Mouse (Mus musculus) limb, embryonic 10.5 days (tissue): ENCODE measurements around the gene Zfp513. TPM values are rescaled to one million over a fixed set of nuclear protein-coding genes. Genes with fewer than 3 reads are reported as not detected.
"Not testable (repeated sequence)": the region's sequence is repeated elsewhere in the genome, so short reads cannot be mapped to it uniquely, and the experiment has no call there.

Experiments used
- DNase-seq: peaks from one replicate; pipeline ENCODE4 v3.0.0-alpha.2; 2017; ENCODE audit warnings: low spot score
- H3K27ac ChIP-seq: fragments of 300-500 bp; sonication (generic); 2 replicates; pipeline ENCODE4 v1.5.1; 2016; ENCODE audit warnings: mild to moderate bottlenecking
- H3K27me3 ChIP-seq: fragments of 300-500 bp; sonication (generic); 2 replicates; pipeline ENCODE4 v1.6.1; 2016; ENCODE audit warnings: low read depth, mild to moderate bottlenecking; ENCODE audit not compliant: poor library complexity, severe bottlenecking
- H3K36me3 ChIP-seq: fragments of 300-500 bp; sonication (generic); 2 replicates; pipeline ENCODE4 v1.6.1; 2016; ENCODE audit warnings: mild to moderate bottlenecking, moderate library complexity
- H3K4me1 ChIP-seq: fragments of 300-500 bp; sonication (generic); 2 replicates; pipeline ENCODE4 v1.6.1; 2016
- H3K4me3 ChIP-seq: fragments of 300-500 bp; sonication (generic); 2 replicates; pipeline ENCODE4 v1.5.1; 2016; ENCODE audit warnings: mild to moderate bottlenecking, moderate library complexity
- H3K9me3 ChIP-seq: fragments of 300-500 bp; sonication (generic); replicated peaks from 2 replicates; pipeline ENCODE4 v1.6.1; 2016; ENCODE audit warnings: mild to moderate bottlenecking
- WGBS: fragments of 180-500 bp; shearing (Covaris S2); methylation state at CpG from one replicate; pipeline ENCODE4 v1.1.7; 2016; 5-methylcytosine and 5-hydroxymethylcytosine counted together
- polyA plus RNA-seq: library from polyadenylated mRNA; unstranded; fragments of >200 nt; fragmentation: Nextera tagmentation; extraction: Ambion mirVana; gene quantifications from 2 replicates; pipeline ENCODE4 v1.2.1, GENCODE M21; 2016

Zfp513 gene
- polyA plus RNA-seq, 1 experiment from 2014 or later: 11.8 TPM

DNA sequence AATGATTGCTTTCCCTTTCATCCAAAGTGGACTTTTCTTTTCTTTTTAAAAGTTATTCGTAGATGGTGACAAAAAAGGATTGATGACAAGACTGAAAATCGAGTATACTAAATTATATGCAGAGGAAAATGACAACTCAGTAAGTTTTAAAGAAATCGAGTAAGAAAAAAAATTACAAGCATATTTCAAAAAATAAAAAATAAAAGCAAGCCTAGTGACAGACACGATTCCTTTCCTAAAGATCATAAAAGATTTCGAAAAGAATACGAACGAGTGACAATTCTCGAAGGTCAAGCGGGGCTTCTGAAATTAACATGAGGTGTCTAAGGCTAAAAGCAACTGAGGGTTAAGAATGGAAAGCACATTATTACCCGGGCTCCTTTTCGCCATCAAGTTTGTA is 17.4 kb upstream of the Zfp513 start:
- no peak for DNase-seq
- Histone ChIP-seq H3K4me1 (peaks cover 5% of the 10 kb centered on the region; the same call in 1 of the 2 replicates), H3K27me3 (no peaks in the 10 kb centered on the region), H3K4me3 (peak overlapping the region; percentile 98), H3K9me3 (no peaks in the 10 kb centered on the region), H3K27ac (peak overlapping the region; percentile 96), H3K36me3 (peaks cover 11% of the 10 kb centered on the region; the same call in 1 of the 2 replicates)
- 3% methylated on average over 11 of the region's 11 CpGs for WGBS

DNA sequence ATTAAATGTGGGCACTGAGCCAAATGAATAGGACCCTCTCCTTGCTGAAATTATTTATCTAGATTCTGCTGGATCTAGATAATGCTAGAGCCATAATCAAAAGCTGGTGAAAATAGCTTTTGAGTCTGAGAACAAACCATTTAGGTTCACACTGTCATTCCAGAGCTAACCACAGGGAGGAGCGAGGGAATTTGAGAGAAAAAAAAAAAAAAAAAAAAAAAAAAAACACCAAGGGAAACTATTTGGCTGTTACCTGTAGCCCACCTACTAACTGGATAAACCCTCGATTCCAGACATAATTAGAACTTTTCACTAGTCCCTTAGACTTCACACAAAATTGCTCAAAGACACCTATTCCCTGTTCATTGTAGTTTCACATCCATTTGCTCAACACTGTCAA is 17.0 kb upstream of the Zfp513 start:
- DNase-seq: no peak
- Histone ChIP-seq H3K4me3 (peak overlapping the region; percentile 98), H3K4me1 (peaks cover 5% of the 10 kb centered on the region; the same call in 1 of the 2 replicates), H3K36me3 (peaks cover 11% of the 10 kb centered on the region; the same call in 1 of the 2 replicates), H3K27me3 (no peaks in the 10 kb centered on the region), H3K9me3 (no peaks in the 10 kb centered on the region), H3K27ac (no peak overlapping the region)
- 5% methylated on average over 2 of the region's 2 CpGs for WGBS

DNA sequence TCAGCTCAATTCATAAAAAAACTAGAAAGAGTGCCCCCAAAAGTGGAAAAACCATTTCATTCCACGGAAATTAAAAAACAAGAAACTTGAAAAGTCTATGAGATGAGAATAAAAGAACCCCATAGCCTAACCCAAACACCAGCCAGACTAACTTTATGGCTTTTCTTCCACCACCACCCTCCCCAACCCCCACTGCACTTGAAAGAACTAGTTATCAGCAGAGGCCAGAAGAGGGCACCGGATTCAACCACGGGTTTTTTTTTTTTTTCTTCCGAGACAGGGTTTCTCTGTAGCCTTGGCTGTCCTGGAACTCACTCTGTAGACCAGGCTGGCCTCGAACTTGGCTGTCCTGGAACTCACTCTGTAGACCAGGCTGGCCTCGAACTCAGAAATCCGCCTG is 16.2 kb upstream of the Zfp513 start:
- Histone ChIP-seq H3K9me3 (no peaks in the 10 kb centered on the region), H3K27ac (no peak overlapping the region), H3K36me3 (peaks cover 11% of the 10 kb centered on the region; the same call in 1 of the 2 replicates), H3K27me3 (no peaks in the 10 kb centered on the region), H3K4me1 (peaks cover 5% of the 10 kb centered on the region; the same call in 1 of the 2 replicates), H3K4me3 (no peak overlapping the region)
- WGBS: 63% methylated on average over 7 of the region's 7 CpGs
- no peak for DNase-seq

DNA sequence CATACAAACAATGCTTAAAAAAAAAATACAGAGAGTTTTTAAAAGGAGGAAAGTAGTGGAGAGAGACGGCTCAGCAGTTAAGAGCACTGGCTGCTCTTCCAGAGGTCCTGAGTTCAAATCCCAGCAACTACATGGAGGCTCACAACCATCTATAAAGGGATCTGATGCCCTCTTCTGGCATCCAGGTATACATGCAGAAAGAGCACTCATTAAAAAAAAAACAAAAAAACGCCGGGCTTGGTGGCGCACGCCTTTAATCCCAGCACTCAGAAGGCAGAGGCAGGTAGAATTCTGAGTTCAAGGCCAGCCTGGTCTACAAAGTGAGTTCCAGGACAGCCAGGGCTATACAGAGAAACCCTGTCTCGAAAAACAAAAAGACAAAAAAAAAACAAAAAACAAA is 14.5 kb upstream of the Zfp513 start:
- H3K4me1 ChIP-seq, H3K27me3 ChIP-seq, H3K4me3 ChIP-seq, H3K9me3 ChIP-seq, H3K27ac ChIP-seq, DNase-seq: not testable (repeated sequence)
- peaks cover 11% of the 10 kb centered on the region; the same call in 1 of the 2 replicates for H3K36me3 ChIP-seq
- 88% methylated on average over 6 of the region's 6 CpGs for WGBS

DNA sequence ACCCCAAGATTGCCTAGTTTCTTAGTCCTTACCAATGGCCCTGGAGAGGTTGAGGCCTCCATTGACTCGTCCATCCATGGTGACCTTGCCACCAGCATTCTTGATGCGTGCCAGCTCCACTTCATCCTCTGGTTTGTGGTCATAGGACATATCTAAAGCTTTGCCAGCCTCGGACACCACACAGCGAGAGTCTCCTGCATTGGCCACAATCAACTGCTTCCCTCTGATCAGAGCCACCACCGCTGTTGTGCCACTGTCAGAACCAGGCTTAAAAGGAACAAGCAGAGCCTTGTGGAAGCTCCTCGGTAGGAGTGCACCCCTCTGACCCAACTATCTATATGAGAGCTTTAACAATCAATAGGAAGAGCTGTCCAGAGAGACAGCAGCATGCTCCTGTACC is 2.3 kb upstream of the Zfp513 start:
- peaks cover 81% of the 10 kb centered on the region for H3K36me3 ChIP-seq
- H3K9me3 ChIP-seq: peaks cover 4% of the 10 kb centered on the region; the same call in 1 of the 2 replicates
- 96% methylated on average over 6 of the region's 6 CpGs for WGBS

DNA sequence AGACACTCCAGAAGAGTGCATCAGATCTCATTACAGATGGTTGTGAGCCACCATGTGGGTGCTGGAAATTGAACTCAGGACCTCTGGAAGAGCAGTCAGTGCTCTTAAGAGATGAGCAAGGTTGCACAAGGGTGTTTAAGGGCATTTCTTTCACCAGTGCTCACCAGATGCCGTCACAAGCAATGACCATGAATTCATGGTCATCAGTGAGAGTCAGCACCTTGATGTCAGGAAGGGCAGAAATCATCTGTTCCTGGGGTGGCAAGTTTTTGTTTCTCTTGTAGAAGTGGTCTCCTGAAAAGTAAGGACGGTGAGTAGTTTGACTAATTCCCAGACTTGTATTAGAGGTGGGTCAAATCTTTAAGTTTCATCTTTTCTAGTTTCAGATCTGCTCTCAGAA is 1.8 kb upstream of the Zfp513 start:
- Histone ChIP-seq H3K4me3 (no peak overlapping the region), H3K36me3 (peaks cover 85% of the 10 kb centered on the region), H3K27ac (no peak overlapping the region), H3K27me3 (no peaks in the 10 kb centered on the region), H3K4me1 (peaks cover 21% of the 10 kb centered on the region), H3K9me3 (peaks cover 4% of the 10 kb centered on the region; the same call in 1 of the 2 replicates)
- WGBS: 87% methylated on average over 2 of the region's 2 CpGs
- no peak for DNase-seq

More for the DNA sequence above, 2.3 kb upstream of the Zfp513 start:
- no peaks in the 10 kb centered on the region for H3K27me3 ChIP-seq
- no peak overlapping the region for H3K27ac ChIP-seq
- peaks cover 21% of the 10 kb centered on the region for H3K4me1 ChIP-seq
- no peak overlapping the region for H3K4me3 ChIP-seq
- no peak for DNase-seq

DNA sequence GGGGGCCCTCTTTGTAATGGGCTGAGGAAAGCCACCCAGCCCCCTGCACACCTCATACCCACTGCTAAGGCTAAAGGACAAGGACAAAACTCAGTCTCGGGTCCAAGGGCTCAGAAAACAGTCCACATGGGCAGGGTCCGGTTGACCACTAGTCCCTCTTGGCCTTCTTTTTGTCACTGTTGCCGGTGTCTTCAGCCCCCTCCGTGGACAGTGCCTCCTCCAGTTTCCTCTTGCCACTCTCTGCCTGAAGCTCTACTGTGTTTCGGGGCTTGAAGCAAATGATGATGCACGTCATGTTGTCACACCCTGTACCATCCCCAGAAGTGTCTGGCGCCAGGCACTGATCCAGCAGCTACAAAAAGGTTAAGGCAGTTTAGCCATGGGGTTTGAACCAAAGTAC is 830 bp upstream of the Zfp513 start:
- H3K9me3 ChIP-seq: peaks cover 4% of the 10 kb centered on the region; the same call in 1 of the 2 replicates
- peak overlapping the region; percentile 87 for H3K4me3 ChIP-seq
- WGBS: 85% methylated on average over 7 of the region's 7 CpGs
- DNase-seq: no peak
- peaks cover 85% of the 10 kb centered on the region for H3K36me3 ChIP-seq
- no peaks in the 10 kb centered on the region for H3K27me3 ChIP-seq
- peak overlapping the region; percentile 95 for H3K27ac ChIP-seq
- H3K4me1 ChIP-seq: peaks cover 21% of the 10 kb centered on the region

DNA sequence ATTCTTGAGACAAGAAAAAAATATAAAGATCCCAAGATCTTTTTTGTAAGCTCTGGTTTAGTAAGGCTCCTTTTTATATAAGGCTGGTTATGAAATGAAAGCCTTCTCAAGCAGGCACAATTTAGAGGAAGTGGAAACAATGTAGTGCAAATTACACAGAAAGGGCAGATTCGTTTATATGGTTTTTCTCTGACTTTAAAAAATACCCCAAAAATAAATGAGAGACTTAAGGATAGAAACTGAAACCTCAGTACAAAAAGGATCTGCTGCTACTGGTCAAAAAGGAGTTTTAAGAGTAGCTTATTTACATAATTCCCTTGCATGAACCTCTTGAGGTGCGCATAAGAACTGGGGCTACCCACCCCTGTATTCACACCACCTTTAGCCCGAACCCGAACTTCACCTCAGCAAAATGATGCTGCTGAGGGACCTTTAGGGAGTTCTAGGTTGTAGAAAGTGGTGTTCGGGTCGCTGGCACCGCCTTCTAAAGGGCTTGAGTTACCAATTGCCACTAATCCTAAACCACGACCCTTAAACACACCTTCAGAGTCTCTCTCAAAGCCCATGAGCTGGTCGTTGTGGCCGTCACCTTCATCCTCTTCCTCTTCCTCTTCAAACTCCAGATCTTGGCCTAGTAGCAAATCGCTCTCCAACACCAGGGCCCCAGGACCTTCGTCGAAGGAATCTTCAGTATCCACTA is 911 bp downstream of the Zfp513 start:
- WGBS: 23% methylated on average over 13 of the region's 13 CpGs
- H3K27ac ChIP-seq: peak overlapping the region; percentile 95
- H3K36me3 ChIP-seq: peaks cover 87% of the 10 kb centered on the region
- H3K9me3 ChIP-seq: peaks cover 4% of the 10 kb centered on the region; the same call in 1 of the 2 replicates
- H3K4me1 ChIP-seq: peaks cover 21% of the 10 kb centered on the region
- DNase-seq: no peak
- H3K27me3 ChIP-seq: no peaks in the 10 kb centered on the region
- H3K4me3 ChIP-seq: peak overlapping the region; percentile 87

DNA sequence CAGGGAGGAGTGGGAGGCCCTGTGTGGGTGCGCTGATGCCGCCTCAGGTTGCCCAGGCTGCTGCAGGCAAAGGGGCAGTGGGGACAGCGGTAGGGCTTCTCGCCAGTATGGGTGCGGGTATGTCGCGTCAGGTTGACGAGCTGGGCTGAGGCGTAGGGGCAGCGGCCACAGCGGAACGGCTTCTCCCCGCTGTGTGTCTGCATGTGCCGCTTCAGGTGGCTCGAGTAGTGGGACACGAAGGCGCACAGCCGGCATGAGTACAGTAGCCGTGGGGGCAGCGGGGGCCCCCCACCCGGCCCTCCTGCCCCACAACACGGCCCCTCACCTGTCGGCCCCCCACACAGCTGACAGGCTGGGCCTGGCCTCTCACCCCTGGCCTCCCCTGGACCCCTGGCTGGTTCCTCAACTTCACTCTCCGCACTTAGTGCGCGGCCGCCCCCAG is 1.8 kb downstream of the Zfp513 start:
- DNase-seq: no peak
- H3K9me3 ChIP-seq: peaks cover 4% of the 10 kb centered on the region; the same call in 1 of the 2 replicates
- peaks cover 21% of the 10 kb centered on the region for H3K4me1 ChIP-seq
- WGBS: 91% methylated on average over 27 of the region's 27 CpGs
- peak overlapping the region; percentile 87 for H3K4me3 ChIP-seq
- H3K36me3 ChIP-seq: peaks cover 87% of the 10 kb centered on the region
- H3K27me3 ChIP-seq: no peaks in the 10 kb centered on the region
- H3K27ac ChIP-seq: no peak overlapping the region

DNA sequence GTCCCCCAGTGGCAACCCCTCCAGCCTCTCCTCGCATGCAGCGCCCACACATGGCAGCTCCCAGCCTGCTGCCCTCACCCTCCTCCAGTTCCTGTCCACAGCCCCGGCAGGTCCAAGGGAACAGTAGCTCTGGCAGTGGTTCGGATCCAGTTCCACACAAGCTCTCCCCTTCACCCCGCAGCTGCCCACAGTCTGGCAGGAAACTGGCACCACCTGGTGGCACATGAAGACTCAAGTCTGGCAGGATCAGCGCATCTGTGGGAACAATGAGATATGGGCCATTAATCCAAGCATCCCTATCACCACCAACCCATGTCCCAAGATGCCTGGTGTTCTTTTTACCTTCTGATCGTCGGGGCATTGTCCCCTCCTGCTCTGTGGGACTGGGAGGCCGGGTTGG is 2.2 kb downstream of the Zfp513 start:
- Histone ChIP-seq H3K27me3 (no peaks in the 10 kb centered on the region), H3K9me3 (peaks cover 4% of the 10 kb centered on the region; the same call in 1 of the 2 replicates), H3K27ac (no peak overlapping the region), H3K4me3 (no peak overlapping the region; the same call in 1 of the 2 replicates), H3K4me1 (peaks cover 21% of the 10 kb centered on the region), H3K36me3 (peaks cover 87% of the 10 kb centered on the region)
- no peak for DNase-seq
- 92% methylated on average over 9 of the region's 9 CpGs for whole genome bisulfite sequencing

DNA sequence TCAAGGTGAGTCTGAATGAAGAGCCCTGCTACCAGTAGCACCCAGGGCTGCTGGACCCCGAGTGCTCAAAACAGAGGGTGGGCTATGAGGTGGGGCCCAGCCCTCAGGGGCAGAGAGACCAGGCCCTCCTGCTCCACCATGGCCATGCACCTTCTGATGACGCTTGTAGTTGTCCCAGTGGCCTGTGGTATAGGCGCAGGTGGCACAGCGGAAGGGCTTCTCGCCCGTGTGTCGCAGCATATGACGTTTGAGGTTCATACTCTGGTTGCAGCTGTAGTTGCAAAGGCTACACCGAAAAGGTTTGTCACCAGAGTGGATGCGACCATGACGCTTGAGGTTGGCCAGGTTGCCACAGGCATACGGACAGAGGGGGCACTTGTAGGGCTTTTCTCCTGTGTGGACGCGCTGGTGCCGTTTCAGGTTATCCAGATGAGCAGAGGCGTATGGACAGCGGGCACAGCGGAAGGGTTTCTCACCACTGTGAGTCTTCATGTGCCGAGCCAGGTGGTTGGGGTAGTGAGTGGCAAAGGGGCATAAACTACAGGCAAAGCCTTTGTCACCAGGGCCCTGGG is 2.7 kb downstream of the Zfp513 start:
- H3K36me3 ChIP-seq: peaks cover 87% of the 10 kb centered on the region
- 94% methylated on average over 19 of the region's 19 CpGs for WGBS
- no peaks in the 10 kb centered on the region for H3K27me3 ChIP-seq
- peaks cover 4% of the 10 kb centered on the region; the same call in 1 of the 2 replicates for H3K9me3 ChIP-seq
- H3K4me3 ChIP-seq: no peak overlapping the region
- DNase-seq: no peak
- H3K27ac ChIP-seq: no peak overlapping the region
- peaks cover 21% of the 10 kb centered on the region for H3K4me1 ChIP-seq

DNA sequence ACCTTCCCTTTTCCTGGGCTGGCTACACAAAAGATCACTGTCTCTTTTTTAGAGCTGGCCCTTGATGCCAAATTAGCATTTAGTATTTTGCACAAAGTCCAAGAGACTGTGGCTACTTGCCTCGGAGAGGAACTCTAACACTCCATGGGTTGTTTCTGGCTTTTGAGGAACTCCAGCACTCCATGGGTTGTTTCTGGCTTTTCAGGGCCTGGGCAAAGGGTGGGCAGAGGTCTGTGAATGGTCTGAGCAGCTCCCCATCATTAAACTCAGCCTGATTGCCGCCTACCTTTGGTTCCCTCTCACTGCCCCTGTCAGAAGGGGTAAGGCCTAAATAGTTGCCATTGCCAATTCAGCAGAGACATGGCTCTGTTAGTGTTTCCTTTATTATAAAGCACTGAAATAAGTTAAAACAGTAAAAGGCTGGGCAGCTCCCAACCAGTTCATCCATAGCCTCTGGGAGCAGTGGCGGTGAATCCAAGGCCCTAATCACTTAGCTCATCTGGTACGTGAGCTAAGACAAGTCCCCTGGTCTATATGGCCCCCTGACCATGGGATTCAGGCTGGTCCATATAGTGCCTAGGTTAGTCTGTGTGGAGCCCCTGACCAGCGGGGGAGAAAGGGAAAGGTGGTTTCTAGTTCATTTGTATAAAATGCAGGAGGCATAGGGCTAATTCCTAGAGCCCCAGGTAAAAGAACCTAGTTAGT is 3.3 kb downstream of the Zfp513 start:
- 84% methylated on average over 5 of the region's 5 CpGs for WGBS
- DNase-seq: no peak
- peaks cover 27% of the 10 kb centered on the region for H3K4me1 ChIP-seq
- H3K27ac ChIP-seq: no peak overlapping the region
- H3K36me3 ChIP-seq: peaks cover 85% of the 10 kb centered on the region
- H3K4me3 ChIP-seq: no peak overlapping the region
- H3K27me3 ChIP-seq: no peaks in the 10 kb centered on the region
- peaks cover 4% of the 10 kb centered on the region; the same call in 1 of the 2 replicates for H3K9me3 ChIP-seq

DNA sequence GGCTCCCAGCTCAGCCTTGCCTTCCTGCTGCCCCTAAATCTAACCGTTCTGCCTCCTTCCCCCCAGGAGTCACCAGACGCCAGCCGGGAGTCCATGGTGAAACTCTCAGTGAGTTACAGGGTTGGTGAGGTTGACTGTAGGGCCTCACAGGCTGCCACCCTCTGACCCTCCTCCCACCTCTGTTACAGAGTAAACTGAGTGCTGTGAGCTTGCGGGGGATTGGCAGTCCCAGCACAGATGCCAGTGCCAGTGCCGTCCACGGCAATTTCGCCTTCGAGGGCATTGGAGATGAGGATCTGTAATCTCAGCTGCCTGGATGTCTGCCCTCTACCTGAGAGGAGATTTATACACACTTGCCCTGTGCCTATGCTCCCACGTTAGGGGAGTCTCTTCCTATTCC is 3.9 kb downstream of the Zfp513 start:
- 91% methylated on average over 9 of the region's 9 CpGs for WGBS
- peaks cover 4% of the 10 kb centered on the region; the same call in 1 of the 2 replicates for H3K9me3 ChIP-seq
- no peaks in the 10 kb centered on the region for H3K27me3 ChIP-seq
- H3K36me3 ChIP-seq: peaks cover 79% of the 10 kb centered on the region
- DNase-seq: no peak
- peaks cover 29% of the 10 kb centered on the region for H3K4me1 ChIP-seq
- H3K27ac ChIP-seq: no peak overlapping the region
- no peak overlapping the region for H3K4me3 ChIP-seq
